Mouse (Mus musculus) splenic B cell, adult 2 months (primary cell): ENCODE data around the gene Pde3a.

ENCODE experiments used
- DNase-seq: peaks from one replicate; pipeline ENCODE4 v3.0.0-alpha.2; 2011; ENCODE audit warnings: low read depth, low spot score
- H3K27me3 ChIP-seq: 2 replicates; pipeline ENCODE4 v1.6.1; 2012; ENCODE audit warnings: mild to moderate bottlenecking, low read length, moderate library complexity, mixed read lengths; ENCODE audit not compliant: control insufficient read depth, poor library complexity, insufficient read depth, severe bottlenecking
- H3K36me3 ChIP-seq: 2 replicates; pipeline ENCODE4 v1.6.1; 2012; ENCODE audit warnings: mild to moderate bottlenecking, low read length, moderate library complexity, mixed read lengths; ENCODE audit not compliant: control insufficient read depth, poor library complexity, insufficient read depth, severe bottlenecking

Gene Pde3a

DNA sequence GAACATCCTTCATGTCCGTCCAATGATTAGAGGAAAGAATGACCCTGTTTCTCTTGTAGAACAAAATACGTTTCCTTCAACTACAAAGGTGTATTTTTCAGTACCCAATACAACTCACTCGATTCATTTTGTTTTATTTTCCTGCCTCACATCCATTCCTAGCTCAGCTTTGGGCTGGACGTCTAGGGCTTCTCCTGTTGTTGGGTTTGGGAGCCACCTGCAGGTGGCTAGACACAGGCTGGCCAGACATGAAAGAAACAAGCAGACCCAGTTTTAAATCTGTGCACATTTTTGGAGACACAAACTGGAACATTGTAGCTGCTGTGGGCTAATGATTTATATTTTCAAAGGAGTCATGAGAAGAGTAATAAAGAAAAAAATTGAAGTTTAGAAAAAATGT, 126.1 kb downstream of the Pde3a start:
- Histone ChIP-seq H3K27me3 (no peaks in the 10 kb centered on the region), H3K36me3 (no peaks in the 10 kb centered on the region)
- no peak for DNase-seq

DNA sequence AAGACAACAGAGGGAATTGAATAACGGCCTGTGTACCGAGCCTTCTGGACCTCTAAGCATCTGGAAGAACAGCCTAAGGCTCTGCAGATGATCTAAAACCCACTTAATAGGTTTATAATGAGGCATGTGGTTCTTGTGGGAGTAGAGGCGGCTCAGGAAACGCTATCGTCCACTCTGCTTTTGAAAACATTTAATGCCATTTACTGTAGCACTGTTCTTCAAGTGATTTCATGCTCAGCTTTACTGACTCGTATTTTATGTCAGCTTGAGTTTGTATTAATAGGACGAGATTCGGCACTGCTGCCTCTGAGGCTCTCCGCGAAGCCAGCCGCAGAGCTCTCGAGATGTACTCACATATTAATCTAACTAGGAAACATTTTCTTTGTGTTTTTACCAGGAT, 131.9 kb downstream of the Pde3a start:
- H3K27me3 ChIP-seq = no peaks in the 10 kb centered on the region
- no peaks in the 10 kb centered on the region for H3K36me3 ChIP-seq
- no peak for DNase-seq

DNA sequence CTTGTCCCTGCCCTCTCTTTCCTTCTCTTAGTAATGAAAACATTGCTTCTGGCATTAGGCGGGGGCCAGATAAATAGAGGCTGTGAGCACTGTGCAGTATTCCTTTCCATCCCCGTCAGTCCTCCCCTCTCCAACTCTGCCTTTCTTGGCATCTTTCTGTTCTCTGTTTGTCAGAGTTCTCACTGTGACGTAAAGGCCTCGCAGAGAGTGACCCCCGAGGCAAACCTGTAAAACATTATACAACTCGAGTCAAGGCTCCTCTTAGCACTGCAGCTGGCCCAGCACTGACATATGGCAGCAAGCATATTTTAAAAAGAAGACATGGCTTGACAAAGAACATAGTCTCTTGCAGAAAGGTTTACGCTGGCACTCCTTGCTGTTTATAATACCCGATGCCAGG, 132.4 kb downstream of the Pde3a start:
- H3K36me3 ChIP-seq = no peaks in the 10 kb centered on the region
- no peaks in the 10 kb centered on the region for H3K27me3 ChIP-seq
- no peak for DNase-seq

DNA sequence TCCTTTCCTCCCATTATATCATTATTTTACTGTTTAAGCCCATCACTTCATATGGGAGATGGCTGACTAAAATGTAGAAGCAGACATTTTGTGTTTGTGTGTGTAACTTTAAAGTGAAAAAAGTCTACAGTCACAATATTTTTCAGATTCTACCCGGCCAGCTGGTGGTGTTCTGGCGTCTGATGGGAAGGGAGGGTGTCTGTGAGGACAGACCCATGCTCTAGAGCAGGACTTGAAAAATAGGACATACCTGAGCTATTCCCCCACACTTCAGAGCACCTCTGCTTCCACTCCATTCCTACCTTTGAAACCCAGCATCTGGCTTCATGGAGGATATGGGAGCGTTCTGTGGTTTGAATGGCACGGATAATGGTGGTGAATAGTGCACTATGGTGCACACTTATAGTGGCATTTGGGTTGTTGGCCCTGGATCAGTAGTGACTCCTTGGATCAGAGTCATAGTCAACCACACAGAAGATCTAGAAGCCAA, 132.9 kb downstream of the Pde3a start:
- H3K36me3 ChIP-seq = no peaks in the 10 kb centered on the region
- no peak for DNase-seq
- H3K27me3 ChIP-seq = no peaks in the 10 kb centered on the region

DNA sequence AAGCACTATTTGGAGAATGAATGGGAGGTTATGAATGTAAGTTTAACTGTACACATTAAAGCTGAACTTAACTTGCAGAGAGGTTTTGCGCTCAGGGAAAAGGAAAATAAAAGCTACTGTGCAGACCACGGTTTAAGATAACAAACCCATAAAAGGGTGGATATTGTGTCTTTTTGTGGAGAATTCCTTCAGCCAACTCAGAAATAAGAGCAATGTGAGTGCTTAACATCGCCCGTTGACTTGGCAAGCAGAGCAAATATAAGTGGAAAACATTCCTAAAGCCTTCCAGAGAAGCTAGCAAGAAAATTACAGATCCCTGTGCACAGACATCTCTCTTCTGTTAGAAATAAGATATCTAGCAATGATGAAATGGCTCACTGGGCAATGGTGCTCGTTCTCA, 139.0 kb downstream of the Pde3a start:
- no peaks in the 10 kb centered on the region for H3K27me3 ChIP-seq
- H3K36me3 ChIP-seq = no peaks in the 10 kb centered on the region
- DNase-seq = no peak

DNA sequence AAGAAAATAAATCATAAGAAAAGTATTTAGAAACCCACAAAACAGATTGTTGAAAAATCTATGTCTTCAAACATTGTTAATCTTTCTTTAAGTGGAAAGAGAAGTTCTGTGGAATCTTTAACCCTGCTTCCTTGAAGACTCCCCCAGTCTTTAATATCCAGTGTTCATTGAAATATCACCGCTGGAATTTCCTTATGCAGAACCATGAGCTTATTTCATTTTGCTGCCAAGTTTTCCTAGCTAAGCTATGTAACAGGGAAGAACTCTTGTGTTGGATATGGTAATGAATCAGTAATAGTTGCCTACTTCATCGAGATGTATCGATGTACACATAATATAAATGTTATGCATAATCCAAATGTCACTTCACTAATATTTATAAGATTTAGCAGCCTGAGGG, 146.9 kb downstream of the Pde3a start:
- DNase-seq = no peak
- Histone ChIP-seq H3K36me3 (no peaks in the 10 kb centered on the region), H3K27me3 (no peaks in the 10 kb centered on the region)

DNA sequence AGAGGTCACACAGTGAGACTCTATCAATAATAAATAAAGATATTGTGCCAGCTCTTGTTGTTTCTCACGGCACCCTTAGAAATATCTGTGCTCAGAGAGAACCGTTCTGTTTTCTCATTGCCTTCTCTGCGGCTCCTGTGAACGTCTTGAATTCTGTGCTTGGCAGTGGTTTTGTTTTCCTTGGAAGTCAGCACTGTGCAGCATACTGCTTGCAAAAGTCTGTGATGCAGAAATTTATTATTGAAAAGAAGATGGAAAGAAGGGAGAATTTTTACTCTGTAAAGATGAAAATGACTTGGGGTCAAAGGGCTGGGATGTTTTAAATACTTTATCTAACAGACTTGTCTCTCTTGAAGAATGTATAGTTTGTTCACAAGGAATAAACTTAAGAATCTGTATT, 150.3 kb downstream of the Pde3a start:
- no peak for DNase-seq
- H3K27me3 ChIP-seq = no peaks in the 10 kb centered on the region
- H3K36me3 ChIP-seq = no peaks in the 10 kb centered on the region

DNA sequence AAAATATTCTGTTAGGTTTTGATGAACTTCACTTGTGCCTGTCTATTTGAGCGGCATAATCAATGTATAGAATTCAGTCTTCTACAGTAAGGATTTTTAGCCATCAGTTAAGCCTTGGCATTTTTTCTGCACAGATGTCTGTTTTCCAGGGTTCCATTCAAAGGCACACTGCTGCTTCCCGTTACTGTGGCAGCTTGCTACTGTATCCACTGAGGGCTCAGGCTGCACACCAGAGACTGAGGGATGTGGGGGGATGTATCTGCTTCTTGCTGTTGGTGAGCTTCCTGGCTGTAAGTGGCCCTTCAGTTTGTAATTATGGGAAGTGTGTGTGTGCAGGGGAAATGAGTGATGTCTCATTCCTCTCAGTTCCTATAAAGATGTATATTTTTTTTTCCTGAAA, 154.9 kb downstream of the Pde3a start:
- DNase-seq = no peak
- Histone ChIP-seq H3K27me3 (no peaks in the 10 kb centered on the region), H3K36me3 (no peaks in the 10 kb centered on the region)

DNA sequence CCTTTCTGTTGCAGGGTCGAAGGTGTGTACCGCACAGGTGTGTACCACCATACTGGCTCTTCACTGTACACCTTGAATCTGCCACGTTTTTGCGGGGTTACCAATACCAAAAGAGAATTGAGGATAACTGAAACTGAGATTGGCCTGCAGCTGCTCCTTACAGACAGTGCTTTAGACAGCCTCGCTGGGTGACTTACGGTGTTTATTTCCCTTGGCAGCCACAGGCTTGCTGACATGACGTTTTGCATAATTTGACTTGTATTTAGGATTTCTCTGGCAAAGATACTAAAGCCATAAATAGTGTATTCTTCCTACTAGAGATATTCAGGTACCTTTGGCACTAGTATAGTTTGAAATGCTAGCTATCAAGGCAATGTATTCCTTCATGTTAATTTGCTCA, 155.6 kb downstream of the Pde3a start:
- DNase-seq = no peak

DNA sequence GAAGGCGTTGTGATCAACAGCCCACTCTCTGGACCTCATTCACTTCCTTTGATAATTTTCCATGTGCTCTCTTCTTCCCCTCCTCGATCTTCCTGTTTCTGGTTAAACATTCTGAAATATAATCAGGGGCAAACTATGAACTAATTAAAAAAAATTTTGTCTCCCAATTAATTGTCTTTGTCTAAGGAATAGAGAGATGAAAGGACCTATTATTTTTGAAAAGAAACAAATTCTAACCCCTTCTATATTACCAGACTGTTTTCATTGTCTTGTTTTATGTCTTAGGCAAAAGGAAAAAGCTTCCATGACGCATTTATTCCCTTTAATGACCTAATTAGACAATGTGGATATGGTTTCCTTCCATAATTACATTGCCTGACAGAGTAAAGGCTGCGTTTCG, 156.4 kb downstream of the Pde3a start:
- no peaks in the 10 kb centered on the region for H3K27me3 ChIP-seq
- DNase-seq = no peak
- no peaks in the 10 kb centered on the region for H3K36me3 ChIP-seq

More for the DNA sequence above, 155.6 kb downstream of the Pde3a start:
- no peaks in the 10 kb centered on the region for H3K36me3 ChIP-seq
- no peaks in the 10 kb centered on the region for H3K27me3 ChIP-seq

DNA sequence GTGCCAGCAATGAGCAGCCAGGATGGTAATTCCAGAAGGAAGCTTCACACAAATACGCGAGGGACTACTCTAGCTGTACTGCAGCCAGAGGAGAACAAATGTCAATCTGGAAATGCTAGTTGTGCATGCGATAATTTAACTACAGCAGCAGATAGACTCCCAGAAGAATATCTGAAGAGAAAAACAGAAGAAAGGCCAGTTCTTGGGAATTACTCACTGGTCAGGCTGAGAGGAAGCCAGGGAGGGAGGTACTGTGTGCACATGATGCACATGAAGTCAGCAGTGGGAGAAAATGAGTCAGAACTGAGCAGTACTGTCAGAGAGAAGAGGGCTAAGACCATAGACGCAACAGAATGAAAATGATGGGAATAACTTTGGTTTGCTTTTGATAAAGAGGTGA, 159.7 kb downstream of the Pde3a start:
- no peak for DNase-seq
- Histone ChIP-seq H3K36me3 (no peaks in the 10 kb centered on the region), H3K27me3 (no peaks in the 10 kb centered on the region)

DNA sequence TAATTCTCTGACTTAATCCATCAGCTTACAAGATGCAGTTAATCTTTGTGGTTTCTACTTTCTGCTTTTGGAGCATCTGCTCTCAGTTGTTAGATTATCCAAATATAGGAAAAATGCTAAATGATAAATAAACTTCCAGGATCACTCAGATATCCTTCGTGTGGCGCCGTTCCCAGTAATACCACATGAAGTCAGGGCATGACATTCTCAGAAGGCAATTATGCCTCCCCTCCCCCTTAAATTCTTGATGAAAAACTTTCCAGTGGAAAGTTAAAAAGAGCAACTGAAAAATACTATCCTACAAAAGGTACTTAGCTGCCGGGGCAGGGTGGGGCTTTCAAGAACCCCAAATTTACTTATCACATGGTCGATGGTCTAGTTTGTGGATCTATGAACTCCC, 161.8 kb downstream of the Pde3a start:
- H3K27me3 ChIP-seq = no peaks in the 10 kb centered on the region
- H3K36me3 ChIP-seq = no peaks in the 10 kb centered on the region
- no peak for DNase-seq

DNA sequence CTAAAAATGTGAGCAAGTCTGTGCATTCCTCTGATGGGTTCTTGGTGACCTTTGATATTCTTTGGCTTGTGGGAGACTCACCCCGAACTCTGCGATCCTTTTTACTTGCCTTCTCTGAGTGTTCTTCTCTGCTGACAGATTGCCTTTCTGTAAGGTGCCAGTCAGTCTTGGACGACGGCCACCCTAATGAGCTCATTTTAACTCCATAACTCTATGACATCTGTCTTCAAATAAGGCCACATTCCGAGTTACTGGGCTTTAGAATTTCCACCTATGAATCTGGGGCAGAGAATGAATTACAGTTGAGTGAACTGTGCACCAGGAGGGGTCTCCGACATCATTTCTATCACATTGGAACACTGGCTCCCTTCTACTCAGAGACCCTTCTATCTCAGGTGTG, 176.0 kb downstream of the Pde3a start:
- DNase-seq = no peak
- Histone ChIP-seq H3K36me3 (no peaks in the 10 kb centered on the region), H3K27me3 (no peaks in the 10 kb centered on the region)

DNA sequence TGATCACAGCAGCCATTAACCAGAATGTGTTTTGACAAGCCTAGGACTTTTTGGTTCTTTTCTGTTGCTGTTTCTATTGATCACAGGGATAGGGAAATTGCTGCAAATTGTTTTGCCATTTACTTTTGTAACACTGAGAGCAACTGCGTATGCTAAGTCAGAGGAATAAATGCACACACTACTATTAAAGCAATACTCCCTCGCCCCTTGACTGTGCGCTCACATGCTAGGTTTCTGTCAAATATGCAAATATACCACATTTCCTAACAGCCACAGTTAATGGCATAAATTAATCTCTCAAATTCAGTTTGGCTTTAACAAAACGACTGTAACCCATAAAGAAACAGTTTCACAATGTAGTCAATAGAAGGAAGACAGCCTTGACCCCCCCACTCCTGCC, 179.5 kb downstream of the Pde3a start:
- Histone ChIP-seq H3K36me3 (no peaks in the 10 kb centered on the region), H3K27me3 (no peaks in the 10 kb centered on the region)
- no peak for DNase-seq

DNA sequence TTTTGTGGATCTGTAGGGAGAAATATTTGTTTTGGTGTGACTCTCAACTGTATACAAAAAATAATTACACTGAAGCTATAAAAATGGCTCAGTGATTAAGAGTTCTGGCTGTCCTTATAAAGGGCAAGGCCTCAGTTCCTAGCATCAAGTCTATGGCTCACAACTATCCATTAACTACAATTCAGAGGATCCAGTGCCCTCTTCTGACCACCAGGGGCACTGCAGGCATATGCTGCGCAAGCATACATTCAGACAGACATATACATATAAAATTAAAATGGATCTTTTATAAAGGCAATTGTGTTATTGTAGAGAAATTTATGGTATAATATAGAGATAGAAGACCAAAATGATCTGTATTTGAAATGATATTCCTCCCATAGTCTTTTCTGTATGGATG, 181.1 kb downstream of the Pde3a start:
- no peak for DNase-seq
- Histone ChIP-seq H3K36me3 (no peaks in the 10 kb centered on the region), H3K27me3 (no peaks in the 10 kb centered on the region)

DNA sequence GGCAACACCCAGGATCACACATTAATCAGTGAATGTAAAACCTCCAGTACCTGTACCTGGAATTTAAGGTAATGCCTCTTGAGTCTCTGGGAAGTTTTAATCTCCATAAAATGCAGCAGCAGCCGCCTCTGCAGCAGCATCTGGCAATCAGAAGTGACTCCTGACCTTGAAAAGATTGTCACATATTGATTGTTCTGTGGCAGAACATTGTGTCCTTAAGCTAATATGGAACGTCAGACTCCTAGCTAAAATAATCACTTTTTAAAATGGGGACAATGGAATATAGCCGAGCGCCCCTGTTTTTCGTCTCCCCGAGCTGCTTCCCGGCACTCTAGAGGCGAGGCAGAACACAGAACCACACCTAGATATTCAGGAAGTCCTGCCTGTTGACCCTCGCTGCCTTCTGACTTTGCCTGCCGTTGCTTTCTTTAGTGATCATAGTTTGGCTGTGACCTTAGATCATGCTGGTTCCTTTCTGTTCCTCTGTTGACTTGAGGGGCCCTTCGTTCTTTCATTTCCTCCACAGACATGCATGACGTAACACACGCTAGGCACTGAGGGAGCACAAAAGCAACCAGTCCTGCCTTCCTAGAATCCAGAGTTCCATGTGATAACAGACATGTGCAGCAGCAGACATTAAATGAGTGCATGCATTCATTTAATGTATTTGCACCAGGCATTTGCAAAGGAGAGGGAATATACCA, 183.4 kb downstream of the Pde3a start:
- DNase-seq = no peak
- H3K36me3 ChIP-seq = no peaks in the 10 kb centered on the region
- no peaks in the 10 kb centered on the region for H3K27me3 ChIP-seq
